Mouse (Mus musculus): ENCODE measurements around the gene Prpf4. TPM values are rescaled to one million over a fixed set of nuclear protein-coding genes. Genes with fewer than 3 reads are reported as not detected.

Prpf4 gene
- polyA plus RNA-seq, 1 experiment = 1.9 TPM

- TF ChIP-seq GATA1 (IDR thresholded peaks at IDR 0.05; ENCODE audit: low read length) = no peak
Measured at GRCm38 (mm10) chr4:62410325-62410724, 1.7 kb downstream of the Prpf4 start.

GRCm38 (mm10) chr4:62411606-62412005 lies 3.0 kb downstream of the Prpf4 start:
- TF ChIP-seq GATA1 (IDR thresholded peaks at IDR 0.05; ENCODE audit: low read length) = no peak

- TF ChIP-seq GATA1 (IDR thresholded peaks at IDR 0.05; ENCODE audit: low read length) = no peak
Measured at GRCm38 (mm10) chr4:62418448-62418847, 9.9 kb downstream of the Prpf4 start.

- no peak for TF ChIP-seq GATA1 (IDR thresholded peaks at IDR 0.05; ENCODE audit: low read length)
Measured at GRCm38 (mm10) chr4:62419091-62419490, 10.5 kb downstream of the Prpf4 start.

GRCm38 (mm10) chr4:62425891-62426290 lies 17.3 kb downstream of the Prpf4 start:
- TF ChIP-seq GATA1 (IDR thresholded peaks at IDR 0.05; ENCODE audit: low read length) = no peak

GRCm38 (mm10) chr4:62427978-62428758 lies 19.6 kb downstream of the Prpf4 start:
- no peak for TF ChIP-seq GATA1 (IDR thresholded peaks at IDR 0.05; ENCODE audit: low read length)

- no peak for TF ChIP-seq GATA1 (IDR thresholded peaks at IDR 0.05; ENCODE audit: low read length)
Measured at GRCm38 (mm10) chr4:62429616-62430015, 21.0 kb downstream of the Prpf4 start.

GRCm38 (mm10) chr4:62430678-62431077 lies 22.1 kb downstream of the Prpf4 start:
- no peak for TF ChIP-seq GATA1 (IDR thresholded peaks at IDR 0.05; ENCODE audit: low read length)

GRCm38 (mm10) chr4:62431522-62431921 lies 22.9 kb downstream of the Prpf4 start:
- TF ChIP-seq GATA1 (IDR thresholded peaks at IDR 0.05; ENCODE audit: low read length) = no peak

- no peak for TF ChIP-seq GATA1 (IDR thresholded peaks at IDR 0.05; ENCODE audit: low read length)
Measured at GRCm38 (mm10) chr4:62433939-62434870, 25.6 kb downstream of the Prpf4 start.

- TF ChIP-seq GATA1 (IDR thresholded peaks at IDR 0.05; ENCODE audit: low read length) = no peak
Measured at GRCm38 (mm10) chr4:62435081-62435480, 26.5 kb downstream of the Prpf4 start, which contains the start of gene Rnf183. Gene Rnf183 (minus strand): TSS chr4:62435252.

- TF ChIP-seq GATA1 (IDR thresholded peaks at IDR 0.05; ENCODE audit: low read length) = no peak
Measured at GRCm38 (mm10) chr4:62437256-62437778, 28.7 kb downstream of the Prpf4 start.

- TF ChIP-seq GATA1 (IDR thresholded peaks at IDR 0.05; ENCODE audit: low read length) = no peak
Measured at GRCm38 (mm10) chr4:62437871-62438270, 29.3 kb downstream of the Prpf4 start.

GRCm38 (mm10) chr4:62439793-62440192 lies 31.2 kb downstream of the Prpf4 start:
- no peak for TF ChIP-seq GATA1 (IDR thresholded peaks at IDR 0.05; ENCODE audit: low read length)

- TF ChIP-seq GATA1 (IDR thresholded peaks at IDR 0.05; ENCODE audit: low read length) = no peak
Measured at GRCm38 (mm10) chr4:62440544-62440943, 31.9 kb downstream of the Prpf4 start.

GRCm38 (mm10) chr4:62440986-62441385 lies 32.4 kb downstream of the Prpf4 start:
- TF ChIP-seq GATA1 (IDR thresholded peaks at IDR 0.05; ENCODE audit: low read length) = no peak

Measured in G1E-ER4 (cell line).